Mouse (Mus musculus) limb, embryonic 13.5 days (tissue): ENCODE measurements around the gene Pex13. TPM values are rescaled to one million over a fixed set of nuclear protein-coding genes. Genes with fewer than 3 reads are reported as not detected.

Experiments used
- ATAC-seq: fragments of 200-750 bp; cut with Nextera tagmentation; 2 replicates; pipeline ENCODE4 v1.8.0; 2017; ENCODE audit warnings: low read depth, moderate number of reproducible peaks, moderate TSS enrichment; ENCODE audit not compliant: low FRiP score
- H3K27ac ChIP-seq: fragments of 300-500 bp; sonication (generic); 2 replicates; pipeline ENCODE4 v1.5.1; 2015; ENCODE audit warnings: inconsistent platforms, mild to moderate bottlenecking, moderate library complexity
- H3K27me3 ChIP-seq: fragments of 300-500 bp; sonication (generic); 2 replicates; pipeline ENCODE4 v1.6.1; 2015; ENCODE audit warnings: mild to moderate bottlenecking, inconsistent platforms
- H3K36me3 ChIP-seq: fragments of 300-500 bp; sonication (generic); 2 replicates; pipeline ENCODE4 v1.6.1; 2015; ENCODE audit warnings: inconsistent platforms, mild to moderate bottlenecking, moderate library complexity
- H3K4me1 ChIP-seq: fragments of 300-500 bp; sonication (generic); 2 replicates; pipeline ENCODE4 v1.6.1; 2015; ENCODE audit warnings: inconsistent platforms
- H3K4me2 ChIP-seq: fragments of 300-500 bp; sonication (generic); replicated peaks from 2 replicates; pipeline ENCODE4 v1.6.1; 2015; ENCODE audit warnings: inconsistent platforms, mild to moderate bottlenecking, moderate library complexity
- H3K4me3 ChIP-seq: fragments of 300-500 bp; sonication (generic); 2 replicates; pipeline ENCODE4 v1.5.1; 2015; ENCODE audit warnings: moderate library complexity, mild to moderate bottlenecking, inconsistent platforms
- H3K9ac ChIP-seq: fragments of 300-500 bp; sonication (generic); 2 replicates; pipeline ENCODE4 v1.6.1; 2015; ENCODE audit warnings: mild to moderate bottlenecking, inconsistent platforms
- H3K9me3 ChIP-seq: fragments of 300-500 bp; sonication (generic); 2 replicates; pipeline ENCODE4 v1.6.1; 2016; ENCODE audit warnings: inconsistent platforms
- WGBS: fragments of 180-500 bp; shearing (Covaris S2); methylation state at CpG from one replicate; pipeline ENCODE4 v1.1.7; 2015; 5-methylcytosine and 5-hydroxymethylcytosine counted together
- polyA plus RNA-seq: library from polyadenylated mRNA; unstranded; fragments of >200 nt; fragmentation: Nextera tagmentation; extraction: Ambion mirVana; gene quantifications from 2 replicates; pipeline ENCODE4 v1.2.1, GENCODE M21; 2015

The Pex13 gene
- polyA plus RNA-seq: 37.5 and 41.7 TPM in 2 replicates

DNA sequence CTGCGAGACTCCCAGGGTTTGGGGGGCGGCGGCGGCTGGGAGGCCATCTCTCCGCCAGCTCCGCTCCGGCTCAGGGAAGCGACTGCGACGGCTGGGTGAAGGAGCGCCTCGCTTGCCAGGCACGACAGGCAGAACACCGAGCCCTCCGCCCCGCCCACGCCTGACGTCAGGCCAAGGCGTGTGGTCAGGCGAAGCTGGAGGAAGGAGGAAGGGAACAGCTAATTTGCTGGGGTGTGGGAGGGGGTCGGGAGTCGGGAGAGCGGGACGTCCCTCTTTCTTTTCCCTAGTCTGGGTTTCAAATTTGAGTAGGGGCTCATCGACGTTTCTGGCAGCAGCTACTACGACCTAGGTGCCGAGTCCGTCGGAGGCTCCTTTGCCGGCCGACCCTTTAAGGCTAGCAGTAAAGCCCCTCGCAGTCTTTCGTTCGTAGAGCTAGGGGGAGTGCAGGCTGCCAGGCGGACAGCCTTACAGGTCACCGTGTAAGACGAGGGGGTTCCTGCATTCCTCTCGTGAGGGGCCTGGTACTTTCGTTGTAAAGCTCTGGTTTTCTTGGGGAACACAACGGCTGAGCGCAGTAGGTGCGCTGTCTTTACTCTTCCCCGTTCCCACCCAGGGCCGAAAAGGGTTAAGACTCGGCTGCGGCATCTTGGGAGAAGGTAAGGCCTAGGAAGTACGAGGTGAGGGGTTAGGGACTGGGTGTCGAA, at the start of gene Pex13:
Gene Pex13 (minus strand): TSS at position 162 of the 704 bp plus-strand sequence.
- Histone ChIP-seq H3K4me3 (peak within 1 kb of the TSS; percentile 93), H3K36me3 (peaks cover 7% of the 10 kb centered on the region), H3K4me1 (peaks cover 21% of the 10 kb centered on the region; the same call in 1 of the 2 replicates), H3K9ac (peak within 1 kb of the TSS; percentile 91), H3K27ac (peak within 1 kb of the TSS; percentile 96), H3K9me3 (no peaks in the 10 kb centered on the region), H3K27me3 (no peaks in the 10 kb centered on the region), H3K4me2 (peak within 1 kb of the TSS; percentile 64)
- ATAC-seq: peak; percentile 99
- WGBS: under 1% methylated on average over 45 of the region's 49 CpGs

DNA sequence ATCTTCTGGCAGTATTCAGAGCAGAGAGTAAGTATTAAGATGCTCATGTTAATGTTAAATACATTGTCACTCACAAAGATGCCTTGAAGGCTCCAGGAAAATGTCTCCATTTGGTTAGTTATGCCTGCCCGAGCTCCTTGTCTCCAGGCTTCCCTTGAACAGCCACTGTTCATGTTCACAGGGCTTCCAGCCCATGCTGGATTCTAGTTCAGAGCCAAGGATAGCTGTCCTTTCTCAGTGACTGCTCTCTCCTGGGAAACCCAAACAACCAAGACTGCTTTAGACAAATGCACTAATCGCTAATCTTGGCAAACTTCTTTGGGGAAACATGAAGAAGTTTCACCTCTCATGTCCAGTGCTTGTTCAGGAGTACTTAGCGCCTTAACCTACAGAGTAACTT, 46.5 kb upstream of the Pex13 start:
- Histone ChIP-seq H3K36me3 (peaks cover 81% of the 10 kb centered on the region), H3K4me3 (no peak overlapping the region), H3K9ac (no peak overlapping the region), H3K4me2 (no peak overlapping the region), H3K27ac (no peak overlapping the region), H3K27me3 (no peaks in the 10 kb centered on the region), H3K4me1 (no peaks in the 10 kb centered on the region), H3K9me3 (no peaks in the 10 kb centered on the region)
- ATAC-seq: no peak
- WGBS: 87% methylated on average over 3 of the region's 3 CpGs

GRCm38 (mm10) chr11:23704604-23705294, 39.0 kb upstream of the Pex13 start:
- H3K4me2 ChIP-seq: no peak overlapping the region
- peaks cover 45% of the 10 kb centered on the region for H3K36me3 ChIP-seq
- ATAC-seq: no peak
- no peaks in the 10 kb centered on the region for H3K27me3 ChIP-seq
- no peak overlapping the region for H3K27ac ChIP-seq
- no peak overlapping the region for H3K4me3 ChIP-seq
- H3K4me1 ChIP-seq: no peaks in the 10 kb centered on the region
- WGBS: 80% methylated on average over 7 of the region's 7 CpGs
- H3K9me3 ChIP-seq: no peaks in the 10 kb centered on the region
- H3K9ac ChIP-seq: no peak overlapping the region

DNA sequence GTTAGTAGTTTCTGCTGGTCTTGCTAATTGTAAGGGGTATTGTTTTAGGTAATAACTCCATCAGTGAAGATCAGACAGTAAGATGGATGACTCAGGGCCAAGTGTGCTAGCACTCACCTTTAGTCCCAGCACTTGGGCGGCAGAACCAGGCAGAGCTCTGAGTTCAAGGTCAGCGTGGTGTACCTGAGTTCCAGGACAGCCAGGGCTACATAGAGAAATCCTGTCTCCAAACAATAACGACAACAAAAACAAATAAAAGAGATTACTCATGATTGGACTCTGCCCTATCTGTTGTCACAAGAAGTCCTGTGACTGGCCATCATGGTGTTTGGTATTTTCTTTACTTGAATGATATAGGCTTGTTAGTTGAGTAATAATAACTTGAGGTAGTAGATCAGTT, 36.1 kb upstream of the Pex13 start:
- H3K4me2 ChIP-seq: no peak overlapping the region
- 0 out of 2 replicates have a peak, but pooled peaks cover 3% of the 10 kb centered on the region for H3K4me1 ChIP-seq
- no peaks in the 10 kb centered on the region for H3K9me3 ChIP-seq
- H3K9ac ChIP-seq: no peak overlapping the region
- no peak overlapping the region for H3K27ac ChIP-seq
- no peaks in the 10 kb centered on the region for H3K27me3 ChIP-seq
- no peak overlapping the region for H3K4me3 ChIP-seq
- ATAC-seq: no peak
- WGBS: 93% methylated on average over 3 of the region's 3 CpGs
- peaks cover 27% of the 10 kb centered on the region for H3K36me3 ChIP-seq

DNA sequence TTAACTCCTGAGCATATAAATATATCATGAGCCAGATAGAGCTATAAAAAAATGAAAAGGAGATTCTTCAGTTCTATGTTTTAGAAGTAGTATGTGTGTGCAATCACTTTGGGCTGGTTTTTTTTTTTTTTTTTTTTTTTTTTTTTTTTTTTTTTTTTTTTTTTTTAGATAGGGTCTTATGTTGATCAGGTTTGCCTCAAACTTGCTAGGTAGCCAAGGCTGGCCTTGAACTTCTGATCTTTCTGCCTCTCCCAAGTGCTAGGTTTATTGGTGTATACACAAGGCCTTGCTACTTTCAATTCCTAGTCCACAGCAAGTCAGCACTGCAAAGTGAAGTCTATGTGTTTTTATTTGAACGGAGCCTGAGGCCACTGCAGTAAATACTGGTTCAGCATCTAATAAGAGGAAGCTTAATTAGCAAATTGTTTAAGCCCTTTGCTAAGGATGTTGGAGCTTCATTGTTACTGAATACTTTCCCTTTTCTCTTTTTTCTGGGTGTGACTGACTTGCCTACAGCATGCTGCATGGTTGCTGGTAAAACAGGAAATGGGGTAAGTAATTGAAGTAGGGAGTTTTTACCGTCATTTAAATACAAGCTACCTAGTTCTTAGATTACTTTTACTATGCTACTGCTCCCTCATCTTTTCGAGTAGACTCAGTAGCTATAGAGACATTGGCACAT, 33.8 kb upstream of the Pex13 start:
- H3K4me3 ChIP-seq: no peak overlapping the region
- no peak overlapping the region for H3K9ac ChIP-seq
- no peak for ATAC-seq
- no peak overlapping the region for H3K27ac ChIP-seq
- no peak overlapping the region for H3K4me2 ChIP-seq
- H3K9me3 ChIP-seq: no peaks in the 10 kb centered on the region
- 0 out of 2 replicates have a peak, but pooled peaks cover 3% of the 10 kb centered on the region for H3K4me1 ChIP-seq
- 57% methylated on average over 3 of the region's 3 CpGs for WGBS
- H3K36me3 ChIP-seq: peaks cover 15% of the 10 kb centered on the region
- H3K27me3 ChIP-seq: no peaks in the 10 kb centered on the region

- ATAC-seq: no peak
- 75% methylated on average over 2 of the region's 2 CpGs for WGBS
These were observed 32.8 kb upstream of the Pex13 start for GRCm38 (mm10) chr11:23698526-23698925.

DNA sequence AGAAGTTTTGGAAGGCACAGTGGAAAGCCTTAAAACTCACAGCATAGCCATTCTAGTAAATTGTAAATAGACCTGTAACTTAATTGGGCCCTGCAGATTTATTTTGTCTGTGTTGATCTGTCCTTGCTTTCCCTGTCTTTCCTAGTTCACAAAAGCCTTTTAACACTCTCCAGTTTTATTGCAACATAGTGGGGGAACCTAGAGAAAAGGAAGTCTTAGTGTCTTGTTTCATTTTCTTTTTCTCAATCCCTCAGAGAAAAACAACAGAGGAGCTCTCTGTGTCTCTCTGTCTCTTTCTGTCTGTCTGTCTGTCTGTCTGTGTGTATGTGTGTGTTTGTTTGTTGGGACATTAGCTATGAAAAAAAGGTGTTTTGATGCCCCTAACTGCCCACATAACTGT, 30.1 kb upstream of the Pex13 start:
- Histone ChIP-seq H3K4me3 (no peak overlapping the region), H3K27ac (no peak overlapping the region), H3K4me1 (0 out of 2 replicates have a peak, but pooled peaks cover 3% of the 10 kb centered on the region), H3K9me3 (no peaks in the 10 kb centered on the region), H3K36me3 (no peaks in the 10 kb centered on the region; the same call in 1 of the 2 replicates), H3K27me3 (no peaks in the 10 kb centered on the region), H3K4me2 (no peak overlapping the region), H3K9ac (no peak overlapping the region)
- ATAC-seq: no peak

More at GRCm38 (mm10) chr11:23698526-23698925, 32.8 kb upstream of the Pex13 start:
- H3K27me3 ChIP-seq: no peaks in the 10 kb centered on the region
- H3K9ac ChIP-seq: no peak overlapping the region
- H3K27ac ChIP-seq: no peak overlapping the region
- no peak overlapping the region for H3K4me2 ChIP-seq
- no peak overlapping the region for H3K4me3 ChIP-seq
- H3K36me3 ChIP-seq: peaks cover 10% of the 10 kb centered on the region
- H3K4me1 ChIP-seq: 0 out of 2 replicates have a peak, but pooled peaks cover 3% of the 10 kb centered on the region
- H3K9me3 ChIP-seq: no peaks in the 10 kb centered on the region

DNA sequence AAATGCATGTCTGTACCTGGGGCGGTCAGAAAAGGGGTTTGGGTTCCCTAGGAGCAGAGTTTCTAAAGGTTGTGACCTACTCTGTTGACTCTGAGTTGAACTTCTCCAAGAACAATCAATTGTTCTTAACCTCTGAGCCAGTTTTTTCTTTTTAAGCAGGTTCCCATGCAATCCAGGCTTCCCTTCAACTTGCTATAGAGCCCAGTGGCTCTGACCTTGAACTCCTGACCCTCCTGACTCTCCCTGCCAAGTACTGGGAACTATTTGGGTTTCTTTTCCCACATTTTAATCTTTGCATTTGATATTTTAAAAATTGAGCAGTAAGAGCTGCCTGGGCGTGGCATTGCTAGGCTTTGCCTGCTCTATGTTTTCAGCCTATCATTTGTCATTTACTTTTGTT, 27.5 kb upstream of the Pex13 start:
- Histone ChIP-seq H3K36me3 (peaks cover 6% of the 10 kb centered on the region), H3K9ac (no peak overlapping the region), H3K9me3 (no peaks in the 10 kb centered on the region), H3K4me1 (no peaks in the 10 kb centered on the region), H3K27me3 (no peaks in the 10 kb centered on the region), H3K27ac (no peak overlapping the region), H3K4me3 (no peak overlapping the region), H3K4me2 (no peak overlapping the region)
- no peak for ATAC-seq
- WGBS: 89% methylated on average over 2 of the region's 2 CpGs

GRCm38 (mm10) chr11:23688060-23688459, 22.3 kb upstream of the Pex13 start:
- Histone ChIP-seq H3K27ac (no peak overlapping the region), H3K27me3 (no peaks in the 10 kb centered on the region), H3K9ac (no peak overlapping the region), H3K4me1 (no peaks in the 10 kb centered on the region), H3K9me3 (no peaks in the 10 kb centered on the region), H3K4me2 (no peak overlapping the region), H3K36me3 (peaks cover 29% of the 10 kb centered on the region), H3K4me3 (no peak overlapping the region)
- no peak for ATAC-seq
- WGBS: 87% methylated on average over 1 of the region's 1 CpGs

GRCm38 (mm10) chr11:23686671-23687070, 20.9 kb upstream of the Pex13 start:
- peaks cover 36% of the 10 kb centered on the region for H3K36me3 ChIP-seq
- no peak for ATAC-seq
- no peaks in the 10 kb centered on the region for H3K4me1 ChIP-seq
- H3K27me3 ChIP-seq: no peaks in the 10 kb centered on the region
- H3K9me3 ChIP-seq: no peaks in the 10 kb centered on the region
- no peak overlapping the region for H3K9ac ChIP-seq
- no peak overlapping the region for H3K27ac ChIP-seq
- H3K4me3 ChIP-seq: no peak overlapping the region
- no peak overlapping the region for H3K4me2 ChIP-seq
- 87% methylated on average over 5 of the region's 5 CpGs for WGBS

GRCm38 (mm10) chr11:23682561-23682960, 16.8 kb upstream of the Pex13 start:
- Histone ChIP-seq H3K9ac (no peak overlapping the region), H3K9me3 (no peaks in the 10 kb centered on the region), H3K27ac (no peak overlapping the region), H3K27me3 (no peaks in the 10 kb centered on the region), H3K4me1 (no peaks in the 10 kb centered on the region), H3K36me3 (peaks cover 50% of the 10 kb centered on the region), H3K4me2 (no peak overlapping the region), H3K4me3 (no peak overlapping the region)
- WGBS: 86% methylated on average over 5 of the region's 5 CpGs
- ATAC-seq: no peak

GRCm38 (mm10) chr11:23680435-23680950, 14.7 kb upstream of the Pex13 start:
- Histone ChIP-seq H3K27ac (no peak overlapping the region), H3K27me3 (no peaks in the 10 kb centered on the region), H3K4me3 (no peak overlapping the region), H3K9ac (no peak overlapping the region), H3K9me3 (no peaks in the 10 kb centered on the region), H3K4me1 (no peaks in the 10 kb centered on the region), H3K36me3 (peaks cover 52% of the 10 kb centered on the region), H3K4me2 (no peak overlapping the region)
- ATAC-seq: no peak
- WGBS: 89% methylated on average over 6 of the region's 6 CpGs
